Mouse (Mus musculus) thymus, adult 2 months (tissue): ENCODE data around the gene Ints4. TPM values are rescaled to one million over a fixed set of nuclear protein-coding genes. Genes with fewer than 3 reads are reported as not detected.

Experiments
- DNase-seq: peaks from one replicate; pipeline ENCODE4 v3.0.0; 2021
- H3K27ac ChIP-seq: fragments of 200-500 bp; 2 replicates; pipeline ENCODE4 v1.5.1; 2012; ENCODE audit warnings: low read length, control low read depth; ENCODE audit not compliant: control insufficient read depth, insufficient read depth
- H3K27me3 ChIP-seq: fragments of 200-500 bp; 2 replicates; pipeline ENCODE4 v1.6.1; 2012; ENCODE audit warnings: mild to moderate bottlenecking, low read length, moderate library complexity, mixed read lengths; ENCODE audit not compliant: control insufficient read depth, insufficient read depth
- H3K36me3 ChIP-seq: fragments of 200-500 bp; 2 replicates; pipeline ENCODE4 v1.6.1; 2012; ENCODE audit warnings: mild to moderate bottlenecking, low read length, moderate library complexity; ENCODE audit not compliant: control insufficient read depth, insufficient read depth
- H3K4me1 ChIP-seq: fragments of 200-500 bp; replicated peaks from 2 replicates; pipeline ENCODE4 v1.6.1; 2012; ENCODE audit warnings: low read length; ENCODE audit not compliant: control insufficient read depth, insufficient read depth
- H3K4me3 ChIP-seq: fragments of 200-500 bp; 2 replicates; pipeline ENCODE4 v1.5.1; 2012; ENCODE audit warnings: mild to moderate bottlenecking, low read length, control low read depth, moderate library complexity; ENCODE audit not compliant: control insufficient read depth, insufficient read depth
- CTCF ChIP-seq: fragments of 200-500 bp; IDR thresholded peaks from 2 replicates; pipeline ENCODE4 v1.5.1; 2012; ENCODE audit warnings: mild to moderate bottlenecking, control low read depth, low read length, moderate library complexity, borderline replicate concordance; ENCODE audit not compliant: control insufficient read depth, poor library complexity, insufficient read depth; ENCODE audit errors: extremely low read depth
- POLR2A ChIP-seq: fragments of 200-500 bp; IDR thresholded peaks from 2 replicates; pipeline ENCODE4 v1.6.1; 2012; ENCODE audit warnings: mild to moderate bottlenecking, low read length, control low read depth, moderate library complexity; ENCODE audit not compliant: control insufficient read depth, poor library complexity, insufficient read depth; ENCODE audit errors: extremely low read depth
- WGBS: fragments of 180-500 bp; shearing (Covaris S2); methylation state at CpG from one replicate; pipeline ENCODE4 v1.1.7; 2018; 5-methylcytosine and 5-hydroxymethylcytosine counted together
- polyA plus RNA-seq: library from polyadenylated mRNA; depleted of rRNA; stranded (reverse); fragments of >200 nt; gene quantifications from 2 replicates; pipeline ENCODE4 v1.2.3, GENCODE M21; 2012

The Ints4 gene
- polyA plus RNA-seq, 1 experiment, result 77.5 TPM

DNA sequence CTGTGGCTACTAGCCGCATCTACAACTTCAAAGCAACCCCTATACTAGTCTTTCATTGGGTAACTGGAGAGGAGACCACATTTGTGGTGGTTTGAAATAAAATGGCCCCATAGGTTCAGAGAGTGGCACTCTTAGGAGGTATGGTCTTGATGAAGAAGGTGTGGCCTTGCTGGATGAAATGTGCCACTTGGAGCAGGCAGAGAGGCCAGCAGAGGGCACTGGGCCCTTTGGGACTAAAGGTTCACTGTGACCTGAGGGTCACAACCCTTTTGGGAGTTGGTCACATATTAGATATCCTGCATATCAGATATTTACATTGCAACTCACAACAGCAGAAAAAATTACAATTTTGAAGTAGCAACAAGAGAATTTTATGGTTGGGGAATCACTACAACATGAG lies 89.6 kb downstream of the Ints4 start:
- Histone ChIP-seq H3K36me3 (no peaks in the 10 kb centered on the region), H3K4me3 (no peak overlapping the region), H3K4me1 (no peaks in the 10 kb centered on the region), H3K27ac (no peak overlapping the region), H3K27me3 (no peaks in the 10 kb centered on the region)
- no peak for DNase-seq
- no peak for TF ChIP-seq CTCF
- no peak for TF ChIP-seq POLR2A
- WGBS, result 95% methylated on average over 1 of the region's 1 CpGs

DNA sequence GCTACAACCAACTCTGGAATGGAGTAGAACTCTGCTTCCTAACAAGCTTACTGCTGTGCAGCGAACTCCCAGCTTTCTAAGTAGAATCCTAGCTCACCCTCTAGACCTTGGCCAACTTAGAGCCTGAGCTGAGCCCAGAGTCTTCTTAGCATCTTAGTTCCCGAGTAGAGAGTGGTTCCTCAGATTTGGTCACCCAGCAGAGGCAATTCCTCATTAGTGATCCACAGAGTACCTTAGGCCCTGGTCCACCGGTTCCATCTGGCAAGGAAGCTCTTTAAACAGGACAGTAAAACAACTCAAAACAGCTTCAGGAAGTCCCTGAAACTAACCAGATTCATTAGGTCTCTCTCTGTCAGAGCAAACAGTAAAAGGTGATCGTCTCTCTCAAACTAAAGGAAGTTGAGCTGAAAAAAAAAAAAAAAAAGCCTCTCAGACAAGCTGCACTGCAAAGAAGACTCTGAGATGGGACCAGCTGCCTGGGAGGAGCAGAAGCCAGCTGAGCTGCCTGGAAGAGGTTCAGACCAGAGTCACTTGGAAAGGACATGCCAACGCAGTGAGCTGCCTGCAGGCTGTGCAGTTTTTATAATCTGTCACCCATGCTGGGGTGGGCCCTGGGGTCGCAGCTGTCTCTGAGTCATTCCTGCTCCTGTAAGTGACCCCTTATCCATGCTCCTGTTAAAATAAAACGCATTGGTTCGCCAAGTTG lies 97.8 kb downstream of the Ints4 start:
- Histone ChIP-seq H3K4me1 (peaks cover 5% of the 10 kb centered on the region; the same call in 1 of the 2 replicates), H3K4me3 (peak overlapping the region; percentile 93), H3K27ac (peak overlapping the region; percentile 66; the same call in 1 of the 2 replicates), H3K27me3 (no peaks in the 10 kb centered on the region), H3K36me3 (no peaks in the 10 kb centered on the region)
- peak; percentile 34 for DNase-seq
- no peak for TF ChIP-seq CTCF
- 29% methylated on average over 8 of the region's 8 CpGs for WGBS

DNA sequence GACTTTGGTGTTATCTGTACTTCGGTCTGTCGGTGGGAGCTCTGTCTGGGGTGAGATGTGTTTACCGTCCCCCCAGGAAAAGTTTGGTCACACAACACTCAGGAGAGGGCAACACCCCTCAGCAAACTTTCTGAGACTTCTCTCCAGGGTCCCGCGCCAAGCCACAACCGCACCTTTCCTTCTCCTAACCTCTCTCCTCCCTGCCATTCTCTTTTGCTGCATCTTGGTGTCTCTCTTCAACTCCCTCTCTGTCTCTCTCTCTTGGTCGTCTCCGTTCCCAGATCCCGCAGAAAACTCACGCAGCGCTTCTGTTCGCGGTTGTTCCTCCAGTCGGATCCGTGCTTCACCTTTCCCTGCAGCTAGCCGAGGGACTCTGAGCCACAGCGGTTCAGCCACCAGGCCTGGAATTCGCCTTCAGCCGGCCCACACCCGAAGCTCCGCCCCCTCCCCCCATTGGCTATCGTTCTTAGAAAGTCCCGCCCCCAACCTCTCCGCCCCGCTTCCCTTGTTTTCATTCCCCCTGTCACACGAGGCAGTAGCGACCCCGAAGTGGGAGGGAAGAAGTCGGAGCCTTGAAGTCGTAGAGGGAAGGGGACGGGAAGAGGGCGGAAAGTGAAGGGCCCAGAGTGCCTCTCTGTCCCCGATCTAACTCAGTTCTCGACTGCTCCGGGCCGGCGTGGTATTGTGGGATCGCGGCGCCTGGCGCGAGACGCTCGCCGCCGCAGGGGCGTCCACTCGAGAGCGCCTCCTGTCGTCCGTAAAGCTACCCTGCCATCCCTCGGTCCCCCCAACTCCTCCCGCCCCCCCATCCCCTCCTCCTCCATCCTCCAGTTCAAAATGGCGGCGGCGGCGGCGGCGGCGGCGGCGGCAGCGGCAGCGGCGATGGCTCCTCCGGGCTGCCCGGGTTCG lies 98.6 kb downstream of the Ints4 start, which contains the start of the genes Aamdc and Rsf1:
Gene Aamdc, minus strand, starts transcription at position 431 of the 909 bp plus-strand sequence.
Gene Rsf1, plus strand, starts transcription at position 823 of the 909 bp plus-strand sequence.
- under 1% methylated on average over 61 of the region's 68 CpGs for WGBS
- H3K27ac ChIP-seq, result peak within 1 kb of the TSS; percentile 80
- peak; percentile 89 for DNase-seq

DNA sequence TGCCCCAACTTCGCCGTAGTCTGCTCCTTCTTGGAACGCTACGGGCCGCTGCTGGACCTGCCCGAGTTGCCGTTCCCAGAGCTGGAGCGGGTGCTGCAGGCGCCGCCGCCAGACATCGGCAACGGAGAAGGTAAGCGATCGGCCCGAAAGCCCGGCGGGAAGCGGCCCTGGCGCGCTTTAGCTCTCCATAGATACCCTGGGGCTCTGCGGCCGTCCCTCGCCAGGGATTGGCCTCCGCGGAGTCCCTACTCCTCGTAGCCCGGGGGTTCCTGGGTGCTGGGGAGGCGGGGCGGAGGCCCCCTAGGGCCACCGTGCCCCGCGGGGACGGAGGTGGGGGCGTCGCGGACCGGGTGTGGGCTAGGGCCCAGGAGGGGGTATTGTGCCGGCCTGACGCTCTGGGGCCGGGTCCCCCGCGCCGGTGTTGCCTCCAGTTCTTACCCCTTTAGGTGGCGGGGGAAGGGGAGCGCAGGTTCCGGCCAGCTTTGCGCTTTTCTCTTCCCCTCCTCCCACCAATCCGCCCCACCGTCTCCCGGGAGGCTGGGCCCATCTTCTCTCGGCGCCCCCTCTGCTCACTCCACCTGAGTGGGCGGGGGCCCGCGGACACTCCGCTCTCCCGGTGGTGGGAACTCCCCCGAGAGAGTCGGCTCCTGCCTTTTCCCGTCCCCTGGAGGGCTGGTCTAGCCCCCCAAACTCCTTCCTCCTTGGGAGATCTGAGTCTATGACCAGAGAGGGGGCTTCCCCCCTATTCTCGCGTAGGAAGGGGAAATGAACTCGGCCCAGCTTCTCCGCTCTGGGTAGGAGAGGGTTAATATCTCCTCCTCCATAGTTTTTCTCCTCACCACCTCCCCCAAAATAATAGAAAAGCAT lies 99.5 kb downstream of the Ints4 start:
- no peak for TF ChIP-seq CTCF
- Histone ChIP-seq H3K36me3 (no peaks in the 10 kb centered on the region), H3K27ac (peak overlapping the region; percentile 80), H3K27me3 (no peaks in the 10 kb centered on the region), H3K4me1 (peaks cover 5% of the 10 kb centered on the region; the same call in 1 of the 2 replicates), H3K4me3 (peak overlapping the region; percentile 93)
- DNase-seq, result peak; percentile 66
- WGBS, result under 1% methylated on average over 65 of the region's 65 CpGs

More for the DNA sequence above, 98.6 kb downstream of the Ints4 start, which contains the start of the genes Aamdc and Rsf1:
- Histone ChIP-seq H3K27me3 (no peaks in the 10 kb centered on the region), H3K4me3 (peak within 1 kb of the TSS; percentile 93), H3K4me1 (peaks cover 5% of the 10 kb centered on the region; the same call in 1 of the 2 replicates), H3K36me3 (no peaks in the 10 kb centered on the region)
- TF ChIP-seq CTCF (peak; percentile 86), POLR2A (peak; percentile 78)

DNA sequence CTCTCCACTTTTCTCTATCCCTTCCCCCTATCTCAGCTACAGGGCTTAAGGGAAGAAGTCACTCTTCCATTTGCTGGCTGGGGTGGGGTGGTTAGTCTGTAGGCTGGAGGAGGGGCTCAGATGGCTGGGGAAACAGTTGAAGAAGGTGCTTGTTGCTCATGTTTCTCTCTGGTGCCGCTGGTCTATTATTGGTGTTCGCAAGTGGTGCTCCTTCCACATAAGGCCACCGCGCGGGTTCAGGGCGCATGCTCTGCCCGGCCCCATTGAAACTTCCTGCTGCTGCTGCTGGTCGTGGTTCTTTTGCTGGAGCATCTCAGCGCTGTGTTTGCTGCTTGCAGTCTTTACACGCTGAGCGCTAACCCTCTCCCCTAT lies 100.1 kb downstream of the Ints4 start:
- WGBS, result 0% methylated on average over 11 of the region's 11 CpGs
- H3K4me1 ChIP-seq, result peaks cover 5% of the 10 kb centered on the region; the same call in 1 of the 2 replicates
- TF ChIP-seq POLR2A (0 out of 2 replicates have a peak, but pooled peaks have one; percentile 50), CTCF (no peak)
- H3K36me3 ChIP-seq, result no peaks in the 10 kb centered on the region
- peak; percentile 85 for DNase-seq
- peak overlapping the region; percentile 80 for H3K27ac ChIP-seq
- no peaks in the 10 kb centered on the region for H3K27me3 ChIP-seq
- H3K4me3 ChIP-seq, result peak overlapping the region; percentile 93

DNA sequence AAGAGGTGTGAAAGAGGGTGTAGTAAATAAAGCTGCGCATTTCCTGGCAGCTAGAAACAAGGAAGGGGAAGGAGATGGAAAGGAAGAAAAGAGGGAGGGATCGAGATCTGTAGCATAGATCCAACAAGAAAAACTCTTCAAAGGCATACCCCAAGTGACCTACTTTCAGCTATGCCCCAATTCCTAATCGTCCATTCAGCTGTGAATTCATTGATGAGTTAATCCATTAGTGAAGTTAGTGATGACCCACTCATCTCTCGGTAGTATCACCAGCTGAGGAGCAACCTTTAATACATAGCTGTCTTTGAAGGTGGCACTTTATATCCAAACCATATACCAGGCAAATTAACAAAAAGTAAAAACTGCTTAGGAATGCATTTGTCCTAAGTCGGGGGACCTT lies 107.8 kb downstream of the Ints4 start:
- no peaks in the 10 kb centered on the region for H3K27me3 ChIP-seq
- H3K4me3 ChIP-seq, result no peak overlapping the region
- DNase-seq, result no peak
- peaks cover 14% of the 10 kb centered on the region for H3K4me1 ChIP-seq
- TF ChIP-seq CTCF, result no peak
- no peak for TF ChIP-seq POLR2A
- 96% methylated on average over 5 of the region's 5 CpGs for WGBS
- no peak overlapping the region for H3K27ac ChIP-seq
- H3K36me3 ChIP-seq, result no peaks in the 10 kb centered on the region
